Mouse (Mus musculus) small intestine, adult 2 months (tissue): Measurements from ENCODE around the gene Gm15093. TPM values are rescaled to one million over a fixed set of nuclear protein-coding genes. Genes with fewer than 3 reads are reported as not detected.
"Not testable (repeated sequence)": the region's sequence is repeated elsewhere in the genome, so short reads cannot be mapped to it uniquely, and the experiment has no call there.

ENCODE experiments used
- H3K27ac ChIP-seq: fragments of 200-500 bp; 2 replicates; pipeline ENCODE4 v1.5.1; 2012; ENCODE audit warnings: low read depth, low read length, control low read depth, inconsistent platforms; ENCODE audit not compliant: insufficient read depth
- H3K27me3 ChIP-seq: fragments of 200-500 bp; 2 replicates; pipeline ENCODE4 v1.6.1; 2012; ENCODE audit warnings: mild to moderate bottlenecking, moderate library complexity, low read length, inconsistent platforms; ENCODE audit not compliant: control insufficient read depth, insufficient read depth
- H3K36me3 ChIP-seq: fragments of 200-500 bp; 2 replicates; pipeline ENCODE4 v1.6.1; 2012; ENCODE audit warnings: mild to moderate bottlenecking, low read length, control low read depth, inconsistent platforms; ENCODE audit not compliant: control insufficient read depth, insufficient read depth
- H3K4me1 ChIP-seq: fragments of 200-500 bp; 2 replicates; pipeline ENCODE4 v1.6.1; 2012; ENCODE audit warnings: low read length, inconsistent platforms, mixed read lengths; ENCODE audit not compliant: control insufficient read depth, insufficient read depth, insufficient read length
- H3K4me3 ChIP-seq: fragments of 200-500 bp; 2 replicates; pipeline ENCODE4 v1.5.1; 2012; ENCODE audit warnings: low read depth, mild to moderate bottlenecking, control low read depth, inconsistent platforms, low read length, moderate library complexity
- WGBS: fragments of 180-500 bp; shearing (Covaris S2); methylation state at CpG from one replicate; pipeline ENCODE4 v1.1.7; 2018; 5-methylcytosine and 5-hydroxymethylcytosine counted together
- polyA plus RNA-seq: library from polyadenylated mRNA; depleted of rRNA; stranded (reverse); fragments of >200 nt; gene quantifications from 2 replicates; pipeline ENCODE4 v1.2.3, GENCODE M21; 2012; rRNA removed

Gene Gm15093
- not detected in 2 replicates for polyA plus RNA-seq

DNA sequence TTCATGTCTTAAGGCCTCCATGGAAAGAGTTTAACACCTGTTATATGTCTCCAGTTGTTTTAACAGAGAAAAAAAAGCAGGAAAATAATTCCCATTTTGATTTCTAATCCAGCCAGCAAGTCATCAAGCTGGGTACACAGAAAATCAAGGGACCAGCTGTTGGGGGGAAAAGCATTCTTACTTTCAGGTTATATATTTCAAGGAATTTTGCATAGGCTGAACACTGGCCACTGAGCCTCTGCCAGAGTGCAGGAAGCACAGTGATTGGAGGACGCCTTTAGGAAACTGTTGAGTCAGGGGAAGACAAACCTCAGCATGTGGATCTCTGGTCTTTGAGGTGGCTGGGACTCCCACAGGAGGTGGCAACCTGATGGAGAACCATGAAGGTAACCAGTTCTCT, at the start of gene Gm15093:
Gene Gm15093, plus strand, starts transcription at position 301 of the 400 bp plus-strand sequence.
- not testable (repeated sequence) for H3K4me3 ChIP-seq, H3K36me3 ChIP-seq, H3K4me1 ChIP-seq, H3K27ac ChIP-seq, H3K27me3 ChIP-seq
- WGBS = no CpG with 5 or more reads among the region's 1 CpGs

Other genes starting within 250 kb of the Gm15093 start
- gene Ott, start 198.1 kb upstream of the Gm15093 start, polyA plus RNA-seq = not detected in 2 replicates
- not detected in 2 replicates for gene Gm15085, start 175.2 kb downstream of the Gm15093 start, polyA plus RNA-seq